Mouse (Mus musculus): ENCODE measurements at regions not wholly inside any gene's neighbourhood (a gene's known extent, or its start where the extent isn't known, plus 50 kb on each side); places are given as distances from the start of the nearest gene placed in this dataset.
A peak's percentile ranks its signal among the peaks of the same experiment; 100 is the strongest.

DNA sequence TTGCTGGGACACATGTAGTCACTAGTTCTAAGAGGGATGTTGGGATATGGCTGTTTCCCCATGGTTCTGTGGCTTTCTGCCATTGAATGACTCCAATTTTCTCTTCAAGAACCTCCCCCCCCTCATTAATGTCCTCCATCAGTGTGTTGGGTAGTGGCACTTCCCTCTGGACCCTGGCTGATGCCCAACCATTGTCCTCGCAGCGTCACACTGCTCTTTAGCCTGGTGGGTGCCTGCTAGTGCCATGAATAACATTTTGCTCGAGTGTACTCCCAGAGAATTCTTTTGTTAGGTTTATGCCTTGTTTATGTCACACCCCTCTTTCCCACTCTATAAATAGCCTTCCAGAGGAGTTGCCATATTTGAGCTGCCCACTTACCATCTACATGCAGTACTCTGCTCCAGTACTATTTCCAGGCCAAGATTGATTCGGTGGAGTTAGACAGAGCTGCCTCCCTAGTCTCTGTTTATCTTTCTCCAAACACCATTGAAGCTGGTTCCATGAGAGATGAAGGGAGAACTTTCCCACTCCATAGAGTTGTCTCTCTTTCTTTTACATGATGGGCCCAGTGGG lies 135.7 kb downstream of the Ttc32 start:
- no peaks in the 10 kb centered on the region for H3K27me3 ChIP-seq (ENCODE audit: control insufficient read depth, insufficient read depth, low read length)
- intact Hi-C loops (cut with DNase I) = loop anchor here (5.0 kb wide), 2 partner anchors 33 to 113 kb away; no protein-coding TSS in a partner anchor
- peak overlapping the region; percentile 18 for H3K27ac ChIP-seq
- H3K79me2 ChIP-seq (replicated peaks; ENCODE audit: control insufficient read depth, insufficient read depth, low read length) = no peaks in the 10 kb centered on the region
- DNase-seq = peak in 1 of 2 experiments; percentile 28
- 33% methylated on average over 4 of the region's 4 CpGs for WGBS
- no peak overlapping the region for H3K9ac ChIP-seq (ENCODE audit: low read depth, low read length)
- TF ChIP-seq CTCF (IDR thresholded peaks at IDR 0.05) = no peak
- TF ChIP-seq POLR2A (IDR thresholded peaks at IDR 0.05; ENCODE audit: insufficient read depth, low read depth, low read length) = no peak
- no peak for TF ChIP-seq EP300 (IDR thresholded peaks at IDR 0.05; ENCODE audit: insufficient read depth, low read depth, low read length)
- H3K4me3 ChIP-seq = no peak overlapping the region
- no peaks in the 10 kb centered on the region for H3K36me3 ChIP-seq (ENCODE audit: control insufficient read depth, insufficient read depth, low read length)
- peaks cover 6% of the 10 kb centered on the region; the same call in 1 of the 2 replicates for H3K4me1 ChIP-seq (ENCODE audit: control insufficient read depth, insufficient read depth, low read length)

DNA sequence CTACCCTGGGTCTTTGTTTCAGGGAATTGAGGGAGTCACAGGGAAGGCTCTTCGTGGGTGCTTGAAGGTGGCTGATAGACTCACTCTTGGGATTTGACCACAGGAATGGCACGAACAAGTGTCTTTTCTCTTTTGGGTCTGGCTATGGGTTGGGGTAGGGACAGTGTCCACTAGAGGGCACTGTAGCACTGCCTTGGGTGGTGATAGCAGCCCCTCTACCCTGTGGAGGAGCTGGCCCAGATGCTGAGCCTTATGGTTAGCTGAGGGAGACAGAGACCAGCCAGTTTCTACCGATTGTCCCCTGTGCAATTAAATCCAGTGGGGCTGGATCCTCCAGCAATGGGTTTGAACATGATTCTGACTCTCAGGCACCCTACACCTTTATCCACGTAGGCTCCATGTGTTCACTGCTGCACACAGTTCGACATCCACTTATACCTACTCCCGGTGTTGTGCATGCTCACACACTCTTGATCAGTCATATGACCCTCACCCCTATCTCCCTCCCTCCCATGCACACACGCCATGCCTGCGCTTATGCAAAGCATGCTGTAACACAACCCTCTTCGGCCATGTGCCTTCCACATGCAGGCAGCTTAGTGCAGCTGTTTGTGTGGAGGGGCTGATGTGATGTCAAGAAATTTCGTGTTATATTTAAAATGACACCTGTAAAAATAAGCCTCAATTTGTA lies 136.6 kb downstream of the Ttc32 start:
- H3K27ac ChIP-seq = peak overlapping the region; percentile 18; the same call in 1 of the 2 replicates
- no peaks in the 10 kb centered on the region for H3K36me3 ChIP-seq (ENCODE audit: control insufficient read depth, insufficient read depth, low read length)
- peaks cover 6% of the 10 kb centered on the region; the same call in 1 of the 2 replicates for H3K4me1 ChIP-seq (ENCODE audit: control insufficient read depth, insufficient read depth, low read length)
- H3K27me3 ChIP-seq (ENCODE audit: control insufficient read depth, insufficient read depth, low read length) = no peaks in the 10 kb centered on the region
- TF ChIP-seq EP300 (IDR thresholded peaks at IDR 0.05; ENCODE audit: insufficient read depth, low read depth, low read length) (no peak), CTCF (IDR thresholded peaks at IDR 0.05) (peak; percentile 77)
- H3K4me3 ChIP-seq = no peak overlapping the region
- 70% methylated on average over 10 of the region's 10 CpGs for WGBS
- H3K79me2 ChIP-seq (replicated peaks; ENCODE audit: control insufficient read depth, insufficient read depth, low read length) = no peaks in the 10 kb centered on the region
- no peak overlapping the region for H3K9ac ChIP-seq (ENCODE audit: low read depth, low read length)
- DNase-seq = peak in 1 of 2 experiments; percentile 34
- intact Hi-C loops (cut with DNase I) = loop anchor here (5.0 kb wide), 2 partner anchors 34 to 114 kb away; no protein-coding TSS in a partner anchor

DNA sequence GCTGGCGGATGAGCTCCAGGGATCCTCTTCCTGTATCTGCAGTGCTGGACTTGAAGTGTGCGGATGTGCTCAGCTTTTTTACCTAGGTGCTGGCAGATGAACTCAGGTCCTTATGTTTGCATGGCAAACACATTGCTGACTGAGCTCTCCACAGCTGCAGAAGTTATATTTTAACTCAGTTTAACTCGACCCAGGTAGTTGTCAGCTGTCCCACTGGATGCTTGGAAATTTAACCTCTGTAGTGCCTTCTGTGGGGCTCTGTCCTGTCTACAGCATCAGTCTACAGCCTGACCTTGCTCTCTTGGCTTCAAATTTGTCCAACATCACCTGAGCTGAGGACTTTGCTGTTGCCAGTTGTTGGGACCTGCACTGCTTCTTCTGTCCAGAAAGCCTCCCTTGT lies 139.2 kb downstream of the Ttc32 start:
- intact Hi-C loops (cut with DNase I) = loop anchor here (5.0 kb wide), 2 partner anchors 37 to 117 kb away; no protein-coding TSS in a partner anchor
- H3K9ac ChIP-seq (ENCODE audit: low read depth, low read length) = no peak overlapping the region
- no peaks in the 10 kb centered on the region for H3K27me3 ChIP-seq (ENCODE audit: control insufficient read depth, insufficient read depth, low read length)
- 80% methylated on average over 3 of the region's 3 CpGs for WGBS
- no peaks in the 10 kb centered on the region for H3K79me2 ChIP-seq (replicated peaks; ENCODE audit: control insufficient read depth, insufficient read depth, low read length)
- no peak overlapping the region for H3K27ac ChIP-seq
- no peak for TF ChIP-seq EP300 (IDR thresholded peaks at IDR 0.05; ENCODE audit: insufficient read depth, low read depth, low read length)
- TF ChIP-seq POLR2A (IDR thresholded peaks at IDR 0.05; ENCODE audit: insufficient read depth, low read depth, low read length) = no peak
- no peak for TF ChIP-seq CTCF (IDR thresholded peaks at IDR 0.05)
- H3K36me3 ChIP-seq (ENCODE audit: control insufficient read depth, insufficient read depth, low read length) = no peaks in the 10 kb centered on the region
- peaks cover 6% of the 10 kb centered on the region; the same call in 1 of the 2 replicates for H3K4me1 ChIP-seq (ENCODE audit: control insufficient read depth, insufficient read depth, low read length)
- no peak overlapping the region for H3K4me3 ChIP-seq
- DNase-seq = no peak

DNA sequence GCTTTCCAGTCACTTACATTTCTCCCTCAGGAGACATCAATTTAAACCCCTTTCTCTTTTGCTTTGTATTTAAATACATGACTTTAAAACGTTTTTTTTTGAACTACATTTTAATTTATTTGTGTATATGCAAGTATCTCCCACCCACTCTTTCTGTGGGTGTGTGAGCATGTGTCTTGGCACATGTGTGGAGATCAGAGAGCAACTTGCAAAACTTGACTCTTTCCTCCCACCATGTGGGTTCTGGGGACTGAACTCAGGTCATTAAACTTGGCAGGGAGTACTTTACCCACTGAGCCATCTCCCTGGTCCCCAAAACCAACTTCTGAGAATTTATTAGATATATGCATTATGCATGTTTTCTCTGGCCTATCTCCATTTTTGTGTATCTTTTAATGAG lies 143.9 kb downstream of the Ttc32 start:
- no peak for DNase-seq
- Histone ChIP-seq H3K27me3 (ENCODE audit: control insufficient read depth, insufficient read depth, low read length) (no peaks in the 10 kb centered on the region), H3K27ac (no peak overlapping the region), H3K36me3 (ENCODE audit: control insufficient read depth, insufficient read depth, low read length) (no peaks in the 10 kb centered on the region), H3K4me3 (no peak overlapping the region), H3K9ac (ENCODE audit: low read depth, low read length) (no peak overlapping the region), H3K4me1 (ENCODE audit: control insufficient read depth, insufficient read depth, low read length) (peaks cover 2% of the 10 kb centered on the region; the same call in 1 of the 2 replicates), H3K79me2 (replicated peaks; ENCODE audit: control insufficient read depth, insufficient read depth, low read length) (no peaks in the 10 kb centered on the region)
- WGBS = 7% methylated on average over 1 of the region's 1 CpGs
- TF ChIP-seq POLR2A (IDR thresholded peaks at IDR 0.05; ENCODE audit: insufficient read depth, low read depth, low read length) = no peak
- no peak for TF ChIP-seq EP300 (IDR thresholded peaks at IDR 0.05; ENCODE audit: insufficient read depth, low read depth, low read length)
- intact Hi-C loops (cut with DNase I) = no loop called here

DNA sequence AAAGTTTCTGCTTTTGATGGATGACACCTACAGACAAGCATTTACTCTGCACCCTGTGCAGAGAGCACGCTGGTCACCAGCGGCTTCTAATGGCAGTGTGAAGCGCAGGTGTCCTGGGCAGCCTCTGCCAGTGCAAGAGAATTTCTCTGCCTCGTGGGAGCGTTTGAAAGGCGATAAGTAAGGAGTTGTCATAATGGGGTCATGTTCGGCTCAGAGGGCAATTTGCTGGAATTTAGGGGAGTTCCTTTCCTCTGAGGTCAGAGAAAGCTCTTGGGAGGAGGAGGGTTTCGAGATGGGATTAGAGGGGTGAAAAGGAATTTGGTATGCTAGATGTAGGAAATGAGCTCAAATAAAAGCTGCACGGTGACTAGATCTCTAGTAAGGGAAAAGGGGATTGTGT lies 144.5 kb downstream of the Ttc32 start:
- Histone ChIP-seq H3K36me3 (ENCODE audit: control insufficient read depth, insufficient read depth, low read length) (no peaks in the 10 kb centered on the region), H3K27ac (no peak overlapping the region), H3K79me2 (replicated peaks; ENCODE audit: control insufficient read depth, insufficient read depth, low read length) (no peaks in the 10 kb centered on the region), H3K9ac (ENCODE audit: low read depth, low read length) (no peak overlapping the region), H3K4me1 (ENCODE audit: control insufficient read depth, insufficient read depth, low read length) (peaks cover 2% of the 10 kb centered on the region; the same call in 1 of the 2 replicates), H3K4me3 (no peak overlapping the region), H3K27me3 (ENCODE audit: control insufficient read depth, insufficient read depth, low read length) (no peaks in the 10 kb centered on the region)
- intact Hi-C loops (cut with DNase I) = no loop called here
- 0 out of 2 replicates have a peak, but pooled peaks have one; percentile 16 for TF ChIP-seq CTCF (IDR thresholded peaks at IDR 0.05)
- no peak for TF ChIP-seq POLR2A (IDR thresholded peaks at IDR 0.05; ENCODE audit: insufficient read depth, low read depth, low read length)
- 45% methylated on average over 9 of the region's 9 CpGs for WGBS
- peak in 1 of 2 experiments; percentile 17 for DNase-seq

DNA sequence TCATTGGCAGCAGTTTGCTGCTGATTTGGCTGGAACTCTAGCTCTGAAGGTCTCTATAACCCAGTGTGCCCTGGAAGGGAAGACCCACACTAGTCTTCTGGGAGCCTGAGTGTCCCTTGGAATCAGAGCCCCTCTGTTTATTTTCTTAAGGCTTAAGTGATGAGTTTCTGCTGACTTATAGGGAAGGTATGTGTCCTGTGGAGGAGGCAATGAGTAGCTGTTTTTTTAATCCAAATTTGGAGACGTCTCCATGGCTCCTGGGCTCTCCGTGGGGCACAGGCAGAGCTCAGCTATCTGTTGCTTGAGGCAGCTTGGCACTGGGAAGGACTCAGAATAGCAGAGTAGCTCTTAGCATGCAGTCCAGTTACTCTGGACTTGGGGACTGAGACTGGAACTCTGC lies 146.4 kb downstream of the Ttc32 start:
- no peak for DNase-seq
- 19% methylated on average over 2 of the region's 2 CpGs for WGBS
- no peak overlapping the region for H3K9ac ChIP-seq (ENCODE audit: low read depth, low read length)
- peaks cover 2% of the 10 kb centered on the region; the same call in 1 of the 2 replicates for H3K4me1 ChIP-seq (ENCODE audit: control insufficient read depth, insufficient read depth, low read length)
- no peaks in the 10 kb centered on the region for H3K36me3 ChIP-seq (ENCODE audit: control insufficient read depth, insufficient read depth, low read length)
- no peaks in the 10 kb centered on the region for H3K79me2 ChIP-seq (replicated peaks; ENCODE audit: control insufficient read depth, insufficient read depth, low read length)
- intact Hi-C loops (cut with DNase I) = no loop called here
- no peaks in the 10 kb centered on the region for H3K27me3 ChIP-seq (ENCODE audit: control insufficient read depth, insufficient read depth, low read length)
- H3K27ac ChIP-seq = no peak overlapping the region
- TF ChIP-seq EP300 (IDR thresholded peaks at IDR 0.05; ENCODE audit: insufficient read depth, low read depth, low read length) (no peak), CTCF (IDR thresholded peaks at IDR 0.05) (no peak), POLR2A (IDR thresholded peaks at IDR 0.05; ENCODE audit: insufficient read depth, low read depth, low read length) (no peak)
- H3K4me3 ChIP-seq = no peak overlapping the region
